Mouse (Mus musculus) B cell, adult 2 months (primary cell): Measurements from ENCODE around the gene Grrp1.
"Not testable (repeated sequence)": the region's sequence is repeated elsewhere in the genome, so short reads cannot be mapped to it uniquely, and the experiment has no call there.

ENCODE experiments used
- DNase-seq, 2 experiments: peaks; one replicate each; pipeline ENCODE4 v3.0.0; 2022

Grrp1 gene

DNA sequence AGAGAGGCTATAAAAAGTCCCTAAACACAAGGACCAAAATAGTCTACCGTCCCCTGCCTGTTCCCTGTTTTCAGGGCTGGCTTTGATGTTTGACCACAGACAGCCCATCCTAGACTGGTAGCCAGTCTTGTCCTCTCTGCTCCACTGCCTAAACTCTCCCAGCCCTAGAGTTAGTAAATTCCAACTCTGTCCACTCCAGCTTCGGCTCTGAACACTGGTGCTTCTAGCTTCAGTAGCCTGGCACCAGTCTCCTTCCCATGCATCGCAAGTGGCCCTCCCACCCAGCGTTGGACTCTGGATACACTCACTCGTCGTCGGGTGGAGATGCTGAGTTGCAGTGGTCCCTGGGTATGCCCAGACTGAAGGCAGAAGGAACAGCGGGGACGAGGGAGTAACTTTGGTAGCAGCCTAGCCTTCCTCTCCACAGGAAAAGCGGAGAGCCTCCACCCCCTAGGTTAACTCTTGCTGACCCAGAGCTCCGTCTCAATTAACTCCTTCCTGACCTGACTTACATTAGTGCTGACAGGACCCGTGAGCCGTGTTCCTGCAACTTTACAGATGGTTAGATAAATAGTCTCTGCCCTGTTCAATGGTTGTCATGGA, at the start of gene Grrp1:
Gene Grrp1, minus strand, starts transcription at position 385 of the 603 bp plus-strand sequence.
- no peak for DNase-seq

DNA sequence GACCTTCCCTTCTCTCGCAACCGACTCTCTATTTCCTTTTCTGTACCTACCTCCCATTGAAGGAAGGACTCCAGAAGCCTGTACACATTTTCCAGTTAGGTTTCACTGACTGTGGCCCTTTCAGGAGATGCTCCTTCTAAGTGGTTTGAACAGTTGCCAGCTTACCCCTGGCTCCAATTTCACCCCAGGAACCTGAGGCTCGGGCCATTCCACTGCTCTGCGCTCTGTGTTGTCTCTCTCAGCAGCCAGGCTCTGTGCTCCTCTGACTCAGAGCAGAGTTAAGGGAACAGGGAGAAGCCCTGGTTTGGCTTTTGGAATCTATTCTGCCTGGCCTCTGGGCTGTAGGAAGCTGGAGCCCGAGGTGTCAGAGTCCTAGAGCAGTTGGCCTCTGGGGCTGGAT, 48.2 kb upstream of the Grrp1 start:
- DNase-seq = no peak

DNA sequence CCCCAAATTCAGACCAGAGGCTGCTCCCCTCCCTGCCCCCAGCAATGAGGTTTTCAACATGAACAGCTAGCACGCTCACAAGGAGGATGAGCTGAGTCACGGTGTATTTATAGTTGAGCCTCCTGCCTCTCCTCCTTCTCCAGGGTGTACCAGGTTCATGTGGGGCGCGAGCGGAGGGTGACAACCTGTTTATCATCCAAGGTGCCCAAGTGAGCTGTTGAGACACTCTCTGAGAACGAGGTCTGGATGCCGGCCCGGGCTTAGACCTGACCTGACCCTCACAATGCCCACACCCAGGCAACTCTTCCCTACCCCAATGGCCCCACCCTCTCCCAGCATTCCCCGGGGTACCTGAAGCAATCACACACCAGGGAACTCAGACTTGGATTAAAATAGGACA, 46.4 kb upstream of the Grrp1 start:
- DNase-seq = no peak

DNA sequence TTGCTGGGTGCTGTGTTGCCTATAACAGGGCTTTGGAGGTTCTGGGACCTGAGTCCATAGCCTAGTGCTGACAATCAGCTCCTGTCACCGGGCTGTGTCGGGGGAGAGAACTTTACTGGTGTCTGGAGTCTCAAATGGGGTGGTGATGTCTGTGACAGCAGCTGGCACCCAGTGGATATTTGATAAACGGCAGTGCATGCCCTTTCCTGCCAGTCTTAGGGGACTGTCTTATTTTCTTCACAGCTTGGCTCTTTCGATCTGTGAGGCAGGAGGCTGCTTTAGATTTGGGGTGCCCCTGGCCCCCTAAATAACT, 45.5 kb upstream of the Grrp1 start:
- no peak for DNase-seq

GRCm38 (mm10) chr4:134298626-134299497, 45.0 kb upstream of the Grrp1 start:
- no peak for DNase-seq

- DNase-seq = no peak
Observed at GRCm38 (mm10) chr4:134297369-134297768, 43.5 kb upstream of the Grrp1 start.

- DNase-seq = no peak
Observed at GRCm38 (mm10) chr4:134296523-134296922, 42.6 kb upstream of the Grrp1 start.

GRCm38 (mm10) chr4:134296096-134296495, 42.2 kb upstream of the Grrp1 start:
- not testable (repeated sequence) for DNase-seq

DNA sequence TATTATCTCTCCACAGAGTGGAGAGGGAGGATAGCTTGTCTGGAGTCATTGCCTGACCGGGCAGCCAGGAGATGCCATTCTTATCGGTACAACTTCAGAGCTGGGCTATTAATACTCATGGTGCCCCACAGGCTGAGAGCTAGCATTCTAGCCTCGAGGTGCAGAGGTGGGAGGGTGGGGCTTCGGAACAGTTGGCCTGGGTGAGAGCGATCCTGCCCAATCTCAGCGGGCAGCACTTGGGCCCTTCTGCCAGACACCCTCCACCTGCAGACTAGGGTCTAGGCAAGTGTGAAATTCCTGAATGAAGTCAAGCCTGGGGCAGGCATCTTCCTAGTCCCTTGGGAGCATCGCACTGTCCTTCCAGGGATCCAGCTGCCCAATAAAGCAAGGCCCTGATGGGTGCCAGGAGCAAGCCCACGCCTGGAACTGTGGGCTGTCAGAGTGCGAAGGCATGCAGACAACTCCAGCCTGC, 39.8 kb upstream of the Grrp1 start:
- no peak for DNase-seq

GRCm38 (mm10) chr4:134293061-134293691, 39.3 kb upstream of the Grrp1 start:
- DNase-seq = no peak

DNA sequence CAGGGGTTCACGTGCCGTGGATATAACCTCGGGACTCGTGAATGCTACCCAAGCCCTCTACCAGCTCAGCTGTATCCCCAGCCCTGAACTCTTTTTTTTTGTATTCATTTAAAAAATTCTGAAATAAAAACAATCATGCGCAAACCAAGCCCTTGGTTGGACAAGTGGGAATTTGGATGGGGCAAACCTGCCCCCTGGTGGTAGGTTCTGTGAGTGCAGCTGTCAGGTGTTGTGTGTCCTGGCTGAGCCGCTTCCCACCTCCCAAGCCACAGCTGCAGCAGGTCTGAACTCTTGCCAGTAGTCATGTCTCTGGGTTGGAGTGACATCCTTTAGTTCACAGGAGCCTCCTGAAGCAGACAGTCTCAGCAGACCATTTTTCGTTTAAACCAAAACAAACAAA, 38.2 kb upstream of the Grrp1 start:
- peak; percentile 90 to 91 for DNase-seq

- no peak for DNase-seq
Observed at GRCm38 (mm10) chr4:134288397-134289256, 34.7 kb upstream of the Grrp1 start.

- DNase-seq = peak; percentile 76 to 78
Observed at GRCm38 (mm10) chr4:134287575-134288025, 33.7 kb upstream of the Grrp1 start, which contains the start of gene Pdik1l. Gene Pdik1l, minus strand, starts transcription at chr4:134287895.

- DNase-seq = peak; percentile 99 to 100
Observed at GRCm38 (mm10) chr4:134287168-134287564, 33.3 kb upstream of the Grrp1 start.

- DNase-seq = no peak
Observed at GRCm38 (mm10) chr4:134286226-134287167, 32.6 kb upstream of the Grrp1 start.

DNA sequence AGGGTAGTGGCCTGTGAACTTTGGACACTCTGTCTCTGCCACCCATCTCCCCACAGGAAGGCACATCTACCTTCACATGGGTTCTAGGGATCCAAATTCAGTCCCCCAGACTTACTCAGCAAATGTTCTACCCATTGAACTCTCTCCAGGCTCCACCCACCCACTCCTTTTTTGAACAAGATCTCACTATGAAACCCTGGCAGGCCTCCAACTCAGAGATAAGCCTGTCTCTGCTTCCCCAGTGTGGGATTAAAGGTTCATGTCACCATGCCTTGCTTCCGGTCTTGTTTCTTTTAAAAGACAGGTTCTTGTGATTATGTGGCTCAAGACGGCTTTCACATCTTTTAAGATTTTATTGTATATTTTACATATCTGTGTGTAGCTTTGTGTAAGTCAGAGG, 31.0 kb upstream of the Grrp1 start:
- DNase-seq = no peak

- peak; percentile 57 to 61 for DNase-seq
Observed at GRCm38 (mm10) chr4:134273417-134274345, 19.8 kb upstream of the Grrp1 start.

GRCm38 (mm10) chr4:134272731-134273416, 19.0 kb upstream of the Grrp1 start:
- DNase-seq = no peak

- DNase-seq = no peak
Observed at GRCm38 (mm10) chr4:134271979-134272378, 18.1 kb upstream of the Grrp1 start.

DNA sequence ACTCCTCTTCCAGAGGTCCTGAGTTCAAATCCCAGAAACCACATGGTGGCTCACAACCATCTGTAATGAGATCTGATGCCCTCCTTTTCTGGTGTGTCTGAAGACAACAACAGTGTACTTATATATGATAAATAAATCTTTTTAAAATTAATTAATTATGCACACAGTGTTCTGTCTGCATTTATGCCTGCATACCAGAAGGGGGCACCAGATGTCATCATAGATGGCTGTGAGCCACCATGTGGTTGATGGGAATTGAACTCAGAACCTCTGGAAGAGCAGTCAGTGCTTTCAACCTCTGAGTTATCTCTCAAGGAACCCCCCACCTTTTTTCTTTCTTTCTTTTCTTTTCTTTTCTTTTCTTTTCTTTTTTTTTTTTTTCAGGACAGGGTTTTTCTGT, 15.7 kb upstream of the Grrp1 start:
- peak; percentile 44 to 49 for DNase-seq
